Mouse (Mus musculus) hindbrain, embryonic 16.5 days (tissue): ENCODE measurements around the gene Apbb2. TPM values are rescaled to one million over a fixed set of nuclear protein-coding genes. Genes with fewer than 3 reads are reported as not detected.

Source experiments
- ATAC-seq: fragments of 200-750 bp; cut with Nextera tagmentation; 2 replicates; pipeline ENCODE4 v1.8.0; 2017; ENCODE audit warnings: moderate TSS enrichment, moderate library complexity
- H3K27ac ChIP-seq: fragments of 300-500 bp; sonication (generic); 2 replicates; pipeline ENCODE4 v1.5.1; 2014; ENCODE audit warnings: low read depth, mild to moderate bottlenecking, control low read depth, low read length, moderate library complexity
- H3K27me3 ChIP-seq: fragments of 300-500 bp; sonication (generic); replicated peaks from 2 replicates; pipeline ENCODE4 v1.6.1; 2014; ENCODE audit warnings: low read length; ENCODE audit not compliant: control insufficient read depth, insufficient read depth
- H3K36me3 ChIP-seq: fragments of 300-500 bp; sonication (generic); 2 replicates; pipeline ENCODE4 v1.6.1; 2014; ENCODE audit warnings: mild to moderate bottlenecking, low read length, moderate library complexity, mixed read lengths; ENCODE audit not compliant: control insufficient read depth, insufficient read depth
- H3K4me1 ChIP-seq: fragments of 300-500 bp; sonication (generic); 2 replicates; pipeline ENCODE4 v1.6.1; 2014; ENCODE audit warnings: low read depth, low read length; ENCODE audit not compliant: control insufficient read depth, insufficient read depth
- H3K4me2 ChIP-seq: fragments of 300-500 bp; sonication (generic); 2 replicates; pipeline ENCODE4 v1.6.1; 2014; ENCODE audit warnings: mild to moderate bottlenecking, low read length, control low read depth, moderate library complexity
- H3K4me3 ChIP-seq: fragments of 300-500 bp; sonication (generic); 2 replicates; pipeline ENCODE4 v1.5.1; 2014; ENCODE audit warnings: mild to moderate bottlenecking, low read length, control low read depth, moderate library complexity
- H3K9ac ChIP-seq: fragments of 300-500 bp; sonication (generic); 2 replicates; pipeline ENCODE4 v1.6.1; 2014; ENCODE audit warnings: low read depth, mild to moderate bottlenecking, control low read depth, low read length, moderate library complexity
- H3K9me3 ChIP-seq: fragments of 300-500 bp; sonication (generic); 2 replicates; pipeline ENCODE4 v1.6.1; 2014; ENCODE audit warnings: mild to moderate bottlenecking, low read length, moderate library complexity; ENCODE audit not compliant: control insufficient read depth
- WGBS: fragments of 180-500 bp; shearing (Covaris S2); extraction: QIAGEN DNeasy Blood & Tissue Kit; methylation state at CpG from one replicate; pipeline ENCODE4 v1.1.7; 2014; 5-methylcytosine and 5-hydroxymethylcytosine counted together
- polyA plus RNA-seq: library from polyadenylated mRNA; unstranded; fragments of >200 nt; fragmentation: Nextera tagmentation; extraction: Ambion mirVana; gene quantifications from 2 replicates; pipeline ENCODE4 v1.2.1, GENCODE M21; 2015

Apbb2 gene
- polyA plus RNA-seq, 1 experiment from 2014 or later: 97.0 TPM

- Histone ChIP-seq H3K9me3 (no peaks in the 10 kb centered on the region), H3K27me3 (no peaks in the 10 kb centered on the region), H3K4me1 (peaks cover 4% of the 10 kb centered on the region), H3K4me2 (no peak overlapping the region), H3K27ac (no peak overlapping the region), H3K4me3 (no peak overlapping the region), H3K9ac (no peak overlapping the region), H3K36me3 (no peaks in the 10 kb centered on the region)
- 46% methylated on average over 2 of the region's 2 CpGs for WGBS
- ATAC-seq: no peak
These were observed 359.6 kb downstream of the Apbb2 start for GRCm38 (mm10) chr5:66259000-66259399.

GRCm38 (mm10) chr5:66255044-66255443, 363.5 kb downstream of the Apbb2 start:
- no peaks in the 10 kb centered on the region for H3K36me3 ChIP-seq
- no peaks in the 10 kb centered on the region for H3K27me3 ChIP-seq
- H3K4me3 ChIP-seq: no peak overlapping the region
- peaks cover 4% of the 10 kb centered on the region for H3K4me1 ChIP-seq
- 90% methylated on average over 10 of the region's 10 CpGs for WGBS
- H3K9me3 ChIP-seq: no peaks in the 10 kb centered on the region
- no peak for ATAC-seq
- no peak overlapping the region for H3K27ac ChIP-seq
- H3K9ac ChIP-seq: no peak overlapping the region
- H3K4me2 ChIP-seq: no peak overlapping the region

- Histone ChIP-seq H3K9me3 (no peaks in the 10 kb centered on the region), H3K4me1 (peaks cover 2% of the 10 kb centered on the region; the same call in 1 of the 2 replicates), H3K27ac (no peak overlapping the region), H3K36me3 (no peaks in the 10 kb centered on the region), H3K4me2 (no peak overlapping the region), H3K9ac (no peak overlapping the region), H3K4me3 (no peak overlapping the region), H3K27me3 (no peaks in the 10 kb centered on the region)
- 46% methylated on average over 5 of the region's 5 CpGs for WGBS
- no peak for ATAC-seq
These were observed 365.4 kb downstream of the Apbb2 start for GRCm38 (mm10) chr5:66253219-66253618.

Other genes starting within 250 kb of the Apbb2 start
- 1,720 and 1,858 TPM in 2 replicates for gene Uchl1, start 57.3 kb upstream of the Apbb2 start, polyA plus RNA-seq
- 48.4 and 50.1 TPM in 2 replicates for gene Limch1, start 127.0 kb upstream of the Apbb2 start, polyA plus RNA-seq